Mouse (Mus musculus) erythroblast, embryonic 14.5 days (primary cell): ENCODE measurements around the gene Nfix.

Experiments used
- GATA1 ChIP-seq: IDR thresholded peaks from 2 replicates; pipeline ENCODE4 v1.6.1; 2012; ENCODE audit warnings: low read length, inconsistent platforms, mixed read lengths
- TAL1 ChIP-seq: IDR thresholded peaks from 3 replicates; pipeline ENCODE4 v1.6.1; 2012; ENCODE audit warnings: low read length, inconsistent platforms, mixed read lengths

DNA sequence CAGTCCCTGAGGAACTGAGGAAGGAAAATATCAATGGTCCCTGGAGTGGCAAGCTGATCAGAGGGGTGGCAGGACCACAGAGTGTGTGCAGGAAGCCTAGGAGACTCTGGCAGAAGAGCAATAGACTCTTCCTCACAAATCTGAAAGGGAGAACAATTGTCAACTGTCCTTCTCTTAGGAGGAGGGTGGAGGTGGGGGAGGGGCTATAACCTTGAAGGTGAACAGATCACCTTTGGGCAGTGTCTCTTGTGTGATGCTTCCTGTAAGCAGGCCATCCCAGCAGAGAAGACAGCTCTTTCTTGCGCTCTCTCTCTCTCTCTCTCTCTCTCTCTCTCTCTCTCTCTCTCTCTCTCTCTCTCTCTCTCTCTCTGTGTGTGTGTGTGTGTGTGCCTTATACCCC, 23.6 kb downstream of the Nfix start:
- no peak for TF ChIP-seq TAL1
- TF ChIP-seq GATA1 = no peak
